Mouse (Mus musculus) C2C12 (cell line): ENCODE data around the gene Gosr1. TPM values are rescaled to one million over a fixed set of nuclear protein-coding genes. Genes with fewer than 3 reads are reported as not detected.

Source experiments
- H3K27me3 ChIP-seq: one replicate; pipeline ENCODE4 v1.6.1; 2011; ENCODE audit not compliant: control insufficient read depth, insufficient read depth, insufficient read length
- H3K36me3 ChIP-seq: one replicate; pipeline ENCODE4 v1.6.1; 2011; ENCODE audit not compliant: control insufficient read depth, insufficient read depth
- H3K4me3 ChIP-seq: one replicate; pipeline ENCODE4 v1.5.1; 2011; ENCODE audit warnings: mild to moderate bottlenecking, control low read depth; ENCODE audit not compliant: poor library complexity, insufficient read depth, severe bottlenecking
- H3K79me2 ChIP-seq: one replicate; pipeline ENCODE4 v1.6.1; 2011; ENCODE audit not compliant: control insufficient read depth, insufficient read depth
- H3K79me3 ChIP-seq: one replicate; pipeline ENCODE4 v1.6.1; 2011; ENCODE audit warnings: low read depth, control low read depth
- H3ac ChIP-seq: one replicate; pipeline ENCODE3; 2011; ENCODE audit warnings: low read depth; ENCODE audit not compliant: control insufficient read depth, insufficient read length
- CEBPB ChIP-seq: IDR thresholded peaks from one replicate; pipeline ENCODE4 v1.6.1; 2011; ENCODE audit warnings: low read depth, mild to moderate bottlenecking, control low read depth, moderate library complexity
- CTCF ChIP-seq: IDR thresholded peaks from one replicate; pipeline ENCODE4 v1.5.1; 2011; ENCODE audit not compliant: control insufficient read depth, insufficient read depth, insufficient read length
- FOSL1 ChIP-seq: IDR thresholded peaks from one replicate; pipeline ENCODE4 v1.8.0; 2011; ENCODE audit warnings: mild to moderate bottlenecking, low read length; ENCODE audit not compliant: poor library complexity, insufficient read depth, severe bottlenecking
- MAX ChIP-seq: IDR thresholded peaks from one replicate; pipeline ENCODE4 v1.6.1; 2011; ENCODE audit warnings: mild to moderate bottlenecking, control low read depth
- MYOD1 ChIP-seq: IDR thresholded peaks from one replicate; pipeline ENCODE4 v1.6.1; 2011; ENCODE audit warnings: low read depth; ENCODE audit not compliant: control insufficient read depth, insufficient read length
- MYOG ChIP-seq: IDR thresholded peaks from one replicate; pipeline ENCODE4 v1.6.1; 2011; ENCODE audit not compliant: control insufficient read depth, insufficient read length; ENCODE audit errors: extremely low read depth
- USF1 ChIP-seq: IDR thresholded peaks from one replicate; pipeline ENCODE4 v1.6.1; 2011; ENCODE audit warnings: low read depth, mild to moderate bottlenecking, control low read depth, moderate library complexity
- polyA plus RNA-seq: library from polyadenylated mRNA; unstranded; fragments of >200 nt; fragmentation: generic; extraction: Trizol; gene quantifications from one replicate; pipeline ENCODE4 v1.2.1, GENCODE M21; 2012; ENCODE audit warnings: missing spikeins

The Gosr1 gene
- polyA plus RNA-seq, 1 experiment: 11.9 TPM

DNA sequence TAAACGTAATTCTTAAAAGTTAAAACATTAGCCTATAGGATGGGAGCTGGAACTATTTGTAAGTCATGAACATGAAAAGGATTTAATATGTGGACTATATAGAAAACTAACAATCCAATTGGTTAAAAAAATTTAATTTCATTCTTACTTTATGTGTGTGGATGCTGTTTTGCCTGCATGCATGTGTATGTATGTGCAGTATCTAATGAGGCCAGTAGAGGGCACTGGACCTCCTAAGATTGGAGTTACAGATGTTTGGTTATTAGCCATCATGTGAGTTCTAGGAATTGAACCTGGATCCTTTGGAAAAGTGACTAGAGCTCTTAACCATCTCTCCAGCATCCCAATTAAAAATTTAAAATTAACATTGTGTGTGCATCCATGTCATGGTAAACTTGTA is 25.9 kb upstream of the Gosr1 start:
- H3K79me2 ChIP-seq: no peaks in the 10 kb centered on the region
- no peak overlapping the region for H3K4me3 ChIP-seq
- TF ChIP-seq FOSL1: no peak
- no peak for TF ChIP-seq MYOD1
- TF ChIP-seq CTCF: no peak
- no peak for TF ChIP-seq USF1
- TF ChIP-seq MAX: no peak
- no peak for TF ChIP-seq MYOG
- no peaks in the 10 kb centered on the region for H3K79me3 ChIP-seq
- peaks cover 47% of the 10 kb centered on the region for H3K36me3 ChIP-seq
- H3ac ChIP-seq: no peak overlapping the region
- H3K27me3 ChIP-seq: no peaks in the 10 kb centered on the region

DNA sequence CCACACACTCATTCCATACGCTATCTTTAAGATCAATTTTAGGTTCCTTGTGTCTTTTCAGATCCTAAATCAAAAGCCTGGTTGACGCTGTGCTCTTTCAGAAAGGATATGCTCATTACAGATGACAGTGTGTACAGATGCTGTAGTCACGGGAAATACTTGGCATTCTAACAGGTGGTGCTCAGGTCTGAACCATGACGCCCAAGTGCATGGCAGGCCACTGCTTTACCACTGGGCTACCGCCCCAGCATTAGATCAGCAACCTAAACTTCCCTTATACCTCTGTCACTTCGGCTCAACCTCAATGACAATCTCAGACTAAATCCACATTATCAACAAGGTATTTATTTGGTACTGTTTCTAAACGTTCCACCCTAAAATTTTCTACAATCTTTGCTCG is 12.2 kb upstream of the Gosr1 start:
- Histone ChIP-seq H3K79me2 (no peaks in the 10 kb centered on the region), H3K79me3 (no peaks in the 10 kb centered on the region), H3K4me3 (no peak overlapping the region), H3K36me3 (peaks cover 10% of the 10 kb centered on the region), H3K27me3 (no peaks in the 10 kb centered on the region), H3ac (no peak overlapping the region)
- TF ChIP-seq CTCF (no peak), MAX (no peak), USF1 (no peak), CEBPB (no peak)

DNA sequence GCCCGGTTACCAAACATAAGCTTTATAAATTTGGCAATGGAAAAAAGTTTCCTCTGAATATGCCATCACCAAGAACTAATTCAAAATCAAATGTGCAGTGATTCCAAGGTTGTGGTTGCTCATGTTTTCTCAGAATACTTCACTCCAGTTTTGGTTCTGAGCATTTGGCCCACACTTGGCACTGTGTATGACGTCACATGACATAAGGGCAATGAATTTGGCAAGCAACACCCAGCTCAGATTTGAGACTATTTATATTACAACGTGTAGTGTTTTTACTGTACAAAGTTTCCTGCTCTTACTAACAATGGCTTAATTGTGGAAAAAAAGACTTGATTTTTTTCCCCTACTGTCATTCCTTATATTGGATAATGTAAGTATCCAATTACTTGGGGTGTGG is 10.4 kb upstream of the Gosr1 start:
- H3K79me3 ChIP-seq: no peaks in the 10 kb centered on the region
- no peak for TF ChIP-seq CEBPB
- H3K79me2 ChIP-seq: no peaks in the 10 kb centered on the region

DNA sequence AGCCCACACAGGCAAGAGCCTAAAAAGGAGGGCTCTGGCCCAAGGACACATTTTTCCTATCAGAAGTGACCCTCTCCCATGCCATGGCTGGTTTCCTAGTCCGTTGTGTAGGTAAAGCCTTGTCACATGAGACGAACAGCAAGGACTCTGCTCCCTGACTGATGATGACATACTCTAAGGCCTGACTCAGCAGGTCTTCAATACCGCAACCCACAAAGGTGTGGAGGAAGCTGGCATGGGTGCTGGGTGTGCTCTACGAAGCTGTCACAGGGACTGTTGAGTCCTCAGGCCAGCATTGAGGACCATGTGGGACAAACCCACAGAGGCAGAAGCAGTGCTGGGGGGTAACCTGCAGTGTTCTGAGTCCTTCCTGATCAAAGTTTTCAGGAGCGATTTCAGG is 7.2 kb upstream of the Gosr1 start:
- TF ChIP-seq USF1 (no peak), CEBPB (no peak), MYOG (no peak), MYOD1 (no peak), MAX (no peak), FOSL1 (no peak), CTCF (no peak)
- no peaks in the 10 kb centered on the region for H3K79me2 ChIP-seq
- peaks cover 3% of the 10 kb centered on the region for H3K27me3 ChIP-seq
- no peak overlapping the region for H3ac ChIP-seq
- no peak overlapping the region for H3K4me3 ChIP-seq
- H3K79me3 ChIP-seq: no peaks in the 10 kb centered on the region
- H3K36me3 ChIP-seq: no peaks in the 10 kb centered on the region

More for the DNA sequence above, 10.4 kb upstream of the Gosr1 start:
- no peaks in the 10 kb centered on the region for H3K27me3 ChIP-seq
- no peak overlapping the region for H3ac ChIP-seq
- H3K4me3 ChIP-seq: no peak overlapping the region
- no peaks in the 10 kb centered on the region for H3K36me3 ChIP-seq

DNA sequence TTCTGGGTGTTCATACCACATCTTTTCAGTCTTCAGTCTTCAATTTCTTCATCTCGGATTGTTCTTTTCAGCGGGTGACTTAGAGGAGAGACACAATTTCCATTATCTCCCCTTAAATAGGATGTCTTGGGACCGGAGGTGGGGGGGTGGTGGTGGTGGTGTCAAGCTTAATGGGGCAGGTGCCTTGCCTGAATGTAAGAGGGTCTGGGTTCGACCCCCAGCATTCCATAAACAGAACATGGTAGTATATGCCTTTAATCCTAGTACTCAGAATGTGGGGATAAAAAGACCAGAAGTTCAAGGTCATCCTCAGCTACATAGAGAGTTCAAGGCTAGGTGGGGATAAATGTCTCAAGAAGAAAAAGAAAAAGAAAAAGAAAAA is 353 bp upstream of the Gosr1 start:
- TF ChIP-seq CTCF (no peak), FOSL1 (no peak), MYOD1 (no peak), MAX (no peak), MYOG (no peak), CEBPB (no peak), USF1 (no peak)
- H3K4me3 ChIP-seq: no peak overlapping the region

DNA sequence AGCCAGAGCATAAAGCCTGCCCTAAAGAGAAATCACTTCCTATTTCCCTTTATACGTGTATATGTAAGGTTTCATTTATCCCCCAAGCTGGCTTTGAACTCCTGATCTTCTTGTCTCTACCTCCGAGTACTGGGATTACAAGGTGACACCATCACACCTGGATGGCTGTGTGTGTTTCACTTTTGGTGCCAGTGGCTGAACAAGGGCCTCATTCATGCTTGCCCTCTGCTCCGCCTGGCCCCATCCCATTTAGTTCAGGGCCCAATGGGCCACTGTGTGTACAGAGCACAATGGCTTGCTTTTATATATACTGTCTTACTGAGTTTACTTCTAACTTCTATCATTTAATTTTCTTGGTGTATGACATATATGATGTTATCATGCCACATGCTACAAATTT is 11.1 kb downstream of the Gosr1 start:
- Histone ChIP-seq H3ac (no peak overlapping the region), H3K27me3 (no peaks in the 10 kb centered on the region), H3K4me3 (no peak overlapping the region), H3K79me3 (peaks cover 3% of the 10 kb centered on the region), H3K36me3 (peaks cover 81% of the 10 kb centered on the region), H3K79me2 (peaks cover 15% of the 10 kb centered on the region)
- TF ChIP-seq USF1: no peak
- TF ChIP-seq MAX: no peak
- no peak for TF ChIP-seq CEBPB
- no peak for TF ChIP-seq MYOG
- no peak for TF ChIP-seq FOSL1
- TF ChIP-seq MYOD1: no peak
- TF ChIP-seq CTCF: no peak

More for the DNA sequence above, 353 bp upstream of the Gosr1 start:
- Histone ChIP-seq H3K79me3 (peaks cover 18% of the 10 kb centered on the region), H3ac (no peak overlapping the region), H3K36me3 (peaks cover 14% of the 10 kb centered on the region), H3K27me3 (peaks cover 3% of the 10 kb centered on the region), H3K79me2 (peaks cover 28% of the 10 kb centered on the region)
